Mouse (Mus musculus): ENCODE results near the gene Ppp1r9a. TPM values are rescaled to one million over a fixed set of nuclear protein-coding genes. Genes with fewer than 3 reads are reported as not detected.

The Ppp1r9a gene
- polyA plus RNA-seq, 1 experiment from 2014 or later = 38.9 TPM

- no peaks in the 10 kb centered on the region for H3K27me3 ChIP-seq (replicated peaks)
- H3K9ac ChIP-seq (replicated peaks) = no peak overlapping the region
- ATAC-seq (ENCODE audit: low FRiP score) = no peak
- H3K4me1 ChIP-seq = peaks cover 18% of the 10 kb centered on the region
- H3K36me3 ChIP-seq = no peaks in the 10 kb centered on the region
- WGBS = 57% methylated on average over 4 of the region's 4 CpGs
- H3K27ac ChIP-seq (replicated peaks) = no peak overlapping the region
- no peak overlapping the region for H3K4me3 ChIP-seq (replicated peaks)
- H3K9me3 ChIP-seq (replicated peaks) = no peaks in the 10 kb centered on the region
- H3K4me2 ChIP-seq = no peak overlapping the region
Measured at GRCm38 (mm10) chr6:5093516-5093915, 190.8 kb downstream of the Ppp1r9a start.

GRCm38 (mm10) chr6:5095365-5095973, 192.8 kb downstream of the Ppp1r9a start:
- H3K36me3 ChIP-seq = no peaks in the 10 kb centered on the region
- H3K9me3 ChIP-seq (replicated peaks) = no peaks in the 10 kb centered on the region
- H3K27me3 ChIP-seq (replicated peaks) = no peaks in the 10 kb centered on the region
- H3K4me3 ChIP-seq (replicated peaks) = no peak overlapping the region
- H3K4me2 ChIP-seq = no peak overlapping the region
- H3K9ac ChIP-seq (replicated peaks) = no peak overlapping the region
- peak; percentile 85 for ATAC-seq (ENCODE audit: low FRiP score)
- WGBS = 55% methylated on average over 9 of the region's 9 CpGs
- H3K27ac ChIP-seq (replicated peaks) = peak overlapping the region; percentile 37; the same call in 1 of the 2 replicates
- H3K4me1 ChIP-seq = peaks cover 18% of the 10 kb centered on the region

DNA sequence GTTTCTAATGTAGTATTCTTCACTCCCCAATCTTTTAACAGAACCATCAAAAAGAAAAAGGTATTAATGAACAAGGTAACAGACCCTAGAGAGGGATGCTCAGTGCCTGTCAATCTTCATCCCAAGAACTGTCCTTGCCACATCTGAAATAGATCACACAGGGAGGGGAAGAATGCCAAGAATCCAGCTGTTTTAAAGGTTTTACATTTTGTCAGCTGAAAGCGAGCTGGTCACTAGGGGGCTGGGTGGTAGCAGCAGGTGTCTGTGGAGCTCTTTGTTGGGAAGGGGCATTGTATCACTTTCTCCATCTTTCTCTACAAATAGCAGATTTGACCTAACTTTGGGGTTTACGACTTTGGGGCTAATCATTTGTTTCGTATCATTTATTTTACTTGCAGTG, 194.6 kb downstream of the Ppp1r9a start:
- Histone ChIP-seq H3K9ac (replicated peaks) (no peak overlapping the region), H3K4me1 (peaks cover 18% of the 10 kb centered on the region)
- no peak for ATAC-seq (ENCODE audit: low FRiP score)

DNA sequence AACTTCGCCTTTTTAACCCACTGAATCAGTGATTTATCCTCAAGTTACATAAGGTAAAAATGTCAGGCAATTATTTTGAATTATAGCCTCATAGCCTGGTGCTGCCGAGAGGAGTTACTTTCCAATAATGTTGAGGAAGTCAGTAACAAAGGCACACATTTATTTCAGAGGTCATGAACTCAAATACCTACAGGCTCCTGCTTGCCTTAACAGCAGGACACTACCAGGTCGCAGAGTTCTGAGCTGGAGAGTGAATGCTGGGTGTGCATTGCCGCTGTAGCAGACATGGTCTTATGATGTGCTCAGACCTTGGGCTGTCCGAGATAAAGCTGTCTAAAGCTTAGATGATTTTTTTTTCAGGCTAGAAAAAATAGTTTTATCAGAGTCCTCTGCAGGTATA, 196.6 kb downstream of the Ppp1r9a start:
- no peak overlapping the region for H3K4me2 ChIP-seq
- WGBS = 24% methylated on average over 5 of the region's 5 CpGs
- H3K4me3 ChIP-seq (replicated peaks) = no peak overlapping the region

More for the DNA sequence above, 194.6 kb downstream of the Ppp1r9a start:
- no peak overlapping the region for H3K4me2 ChIP-seq
- H3K4me3 ChIP-seq (replicated peaks) = no peak overlapping the region
- no peaks in the 10 kb centered on the region for H3K36me3 ChIP-seq
- H3K9me3 ChIP-seq (replicated peaks) = no peaks in the 10 kb centered on the region
- H3K27ac ChIP-seq (replicated peaks) = no peak overlapping the region
- WGBS = 34% methylated on average over 3 of the region's 3 CpGs
- no peaks in the 10 kb centered on the region for H3K27me3 ChIP-seq (replicated peaks)

GRCm38 (mm10) chr6:5099842-5100241, 197.1 kb downstream of the Ppp1r9a start:
- no peaks in the 10 kb centered on the region for H3K9me3 ChIP-seq (replicated peaks)
- peaks cover 12% of the 10 kb centered on the region for H3K4me1 ChIP-seq
- H3K27me3 ChIP-seq (replicated peaks) = no peaks in the 10 kb centered on the region
- H3K36me3 ChIP-seq = no peaks in the 10 kb centered on the region
- ATAC-seq (ENCODE audit: low FRiP score) = no peak
- no peak overlapping the region for H3K27ac ChIP-seq (replicated peaks)
- 55% methylated on average over 8 of the region's 8 CpGs for WGBS
- H3K9ac ChIP-seq (replicated peaks) = no peak overlapping the region
- H3K4me3 ChIP-seq (replicated peaks) = no peak overlapping the region
- H3K4me2 ChIP-seq = no peak overlapping the region

More for the DNA sequence above, 196.6 kb downstream of the Ppp1r9a start:
- Histone ChIP-seq H3K27me3 (replicated peaks) (no peaks in the 10 kb centered on the region), H3K9ac (replicated peaks) (no peak overlapping the region), H3K4me1 (peaks cover 14% of the 10 kb centered on the region), H3K27ac (replicated peaks) (no peak overlapping the region), H3K9me3 (replicated peaks) (no peaks in the 10 kb centered on the region), H3K36me3 (no peaks in the 10 kb centered on the region)
- no peak for ATAC-seq (ENCODE audit: low FRiP score)

DNA sequence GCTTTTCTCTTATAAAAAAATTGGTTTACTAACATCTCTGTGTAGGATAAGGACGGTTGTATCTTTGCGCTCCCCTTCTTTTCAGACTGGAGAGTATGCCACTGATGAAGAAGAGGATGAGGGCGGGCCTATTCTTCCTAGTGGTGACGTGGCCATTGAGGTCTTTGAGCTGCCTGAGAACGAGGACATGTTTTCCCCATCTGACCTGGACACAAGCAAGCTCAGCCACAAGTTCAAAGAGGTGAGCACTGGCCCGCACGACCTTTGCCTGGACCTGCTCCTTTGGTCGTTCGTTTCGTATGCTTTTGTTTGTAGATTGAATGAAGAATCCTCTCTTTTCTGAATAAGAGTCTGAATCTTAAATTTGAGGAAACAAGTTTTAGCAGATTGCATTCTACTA, 197.6 kb downstream of the Ppp1r9a start:
- 80% methylated on average over 10 of the region's 10 CpGs for WGBS
- H3K9ac ChIP-seq (replicated peaks) = no peak overlapping the region
- ATAC-seq (ENCODE audit: low FRiP score) = no peak
- peaks cover 9% of the 10 kb centered on the region; the same call in 1 of the 2 replicates for H3K4me1 ChIP-seq
- no peaks in the 10 kb centered on the region for H3K9me3 ChIP-seq (replicated peaks)
- H3K4me2 ChIP-seq = no peak overlapping the region
- no peak overlapping the region for H3K27ac ChIP-seq (replicated peaks)
- no peaks in the 10 kb centered on the region for H3K27me3 ChIP-seq (replicated peaks)
- H3K36me3 ChIP-seq = no peaks in the 10 kb centered on the region
- no peak overlapping the region for H3K4me3 ChIP-seq (replicated peaks)

DNA sequence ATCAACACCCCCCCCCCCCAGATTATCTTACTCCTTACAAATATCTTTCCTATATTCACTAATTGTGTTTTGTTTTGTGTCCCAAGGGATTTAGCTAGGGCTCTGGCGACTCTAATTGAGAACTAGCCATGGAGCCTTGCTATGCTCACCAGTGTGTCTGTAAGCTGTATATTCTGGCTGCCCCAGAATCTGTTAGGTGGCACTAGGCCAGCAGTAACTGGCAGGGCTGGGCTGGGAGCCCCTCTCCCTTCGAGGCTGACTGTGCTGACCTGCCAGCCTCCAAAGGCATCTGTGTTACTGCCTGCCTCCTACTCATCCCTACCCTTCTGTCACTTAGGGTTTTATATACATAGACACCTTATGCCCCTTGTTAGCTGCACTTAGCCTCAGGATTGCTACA, 200.0 kb downstream of the Ppp1r9a start:
- no peaks in the 10 kb centered on the region for H3K36me3 ChIP-seq
- no peak overlapping the region for H3K4me3 ChIP-seq (replicated peaks)
- ATAC-seq (ENCODE audit: low FRiP score) = peak; percentile 61; the same call in 1 of the 2 replicates
- WGBS = 12% methylated on average over 2 of the region's 2 CpGs
- H3K4me2 ChIP-seq = no peak overlapping the region
- H3K9ac ChIP-seq (replicated peaks) = no peak overlapping the region
- no peak overlapping the region for H3K27ac ChIP-seq (replicated peaks)
- no peaks in the 10 kb centered on the region for H3K4me1 ChIP-seq
- H3K9me3 ChIP-seq (replicated peaks) = no peaks in the 10 kb centered on the region
- no peaks in the 10 kb centered on the region for H3K27me3 ChIP-seq (replicated peaks)

DNA sequence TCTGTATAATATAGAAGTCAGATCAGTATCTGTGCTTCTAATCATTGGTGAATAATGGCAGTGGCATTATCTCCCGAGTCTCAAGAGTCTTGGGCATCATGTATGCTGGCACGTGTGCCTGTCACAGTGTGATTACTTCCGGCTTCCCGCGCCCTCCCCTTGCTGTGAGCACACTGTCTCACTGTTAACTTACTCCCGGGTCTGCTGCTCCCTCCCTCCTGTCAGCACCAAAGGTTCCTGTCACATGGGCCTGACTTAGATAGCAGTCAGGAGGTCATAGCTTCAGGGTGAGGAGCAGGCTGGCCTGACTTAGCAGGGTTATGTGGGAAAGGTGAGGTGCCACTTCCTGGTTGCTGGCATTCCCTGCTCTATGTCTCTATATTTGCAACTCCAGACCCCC, 201.1 kb downstream of the Ppp1r9a start:
- Histone ChIP-seq H3K4me3 (replicated peaks) (no peak overlapping the region), H3K4me2 (no peak overlapping the region), H3K27ac (replicated peaks) (no peak overlapping the region), H3K4me1 (0 out of 2 replicates have a peak, but pooled peaks cover under 1% of the 10 kb centered on the region), H3K9me3 (replicated peaks) (no peaks in the 10 kb centered on the region), H3K36me3 (no peaks in the 10 kb centered on the region), H3K27me3 (replicated peaks) (no peaks in the 10 kb centered on the region), H3K9ac (replicated peaks) (no peak overlapping the region)
- WGBS = 50% methylated on average over 6 of the region's 6 CpGs
- no peak for ATAC-seq (ENCODE audit: low FRiP score)

GRCm38 (mm10) chr6:5104238-5104637, 201.5 kb downstream of the Ppp1r9a start:
- WGBS = 83% methylated on average over 7 of the region's 7 CpGs
- ATAC-seq (ENCODE audit: low FRiP score) = no peak

GRCm38 (mm10) chr6:5108494-5108893, 205.8 kb downstream of the Ppp1r9a start:
- no peaks in the 10 kb centered on the region for H3K9me3 ChIP-seq (replicated peaks)
- no peak overlapping the region for H3K9ac ChIP-seq (replicated peaks)
- no peaks in the 10 kb centered on the region for H3K27me3 ChIP-seq (replicated peaks)
- WGBS = 37% methylated on average over 3 of the region's 3 CpGs
- H3K36me3 ChIP-seq = no peaks in the 10 kb centered on the region
- 0 out of 2 replicates have a peak overlapping the region, but pooled peaks have one; percentile 18 for H3K27ac ChIP-seq (replicated peaks)
- H3K4me2 ChIP-seq = no peak overlapping the region
- no peak for ATAC-seq (ENCODE audit: low FRiP score)
- peaks cover 11% of the 10 kb centered on the region for H3K4me1 ChIP-seq
- H3K4me3 ChIP-seq (replicated peaks) = no peak overlapping the region

More at GRCm38 (mm10) chr6:5104238-5104637, 201.5 kb downstream of the Ppp1r9a start:
- H3K9ac ChIP-seq (replicated peaks) = no peak overlapping the region
- H3K36me3 ChIP-seq = no peaks in the 10 kb centered on the region
- no peak overlapping the region for H3K4me2 ChIP-seq
- H3K9me3 ChIP-seq (replicated peaks) = no peaks in the 10 kb centered on the region
- H3K4me3 ChIP-seq (replicated peaks) = no peak overlapping the region
- peaks cover 4% of the 10 kb centered on the region; the same call in 1 of the 2 replicates for H3K4me1 ChIP-seq
- no peak overlapping the region for H3K27ac ChIP-seq (replicated peaks)
- no peaks in the 10 kb centered on the region for H3K27me3 ChIP-seq (replicated peaks)

- 5% methylated on average over 18 of the region's 18 CpGs for WGBS
- Histone ChIP-seq H3K27me3 (replicated peaks) (no peaks in the 10 kb centered on the region), H3K4me2 (peak overlapping the region; percentile 62), H3K9me3 (replicated peaks) (no peaks in the 10 kb centered on the region), H3K36me3 (peaks cover 2% of the 10 kb centered on the region; the same call in 1 of the 2 replicates), H3K27ac (replicated peaks) (peak overlapping the region; percentile 75), H3K4me3 (replicated peaks) (peak overlapping the region; percentile 37), H3K9ac (replicated peaks) (peak overlapping the region; percentile 34), H3K4me1 (peaks cover 11% of the 10 kb centered on the region)
- peak; percentile 99 for ATAC-seq (ENCODE audit: low FRiP score)
Measured at GRCm38 (mm10) chr6:5109925-5110714, 207.4 kb downstream of the Ppp1r9a start.

- Histone ChIP-seq H3K4me2 (no peak overlapping the region), H3K9ac (replicated peaks) (no peak overlapping the region), H3K4me3 (replicated peaks) (no peak overlapping the region), H3K27me3 (replicated peaks) (no peaks in the 10 kb centered on the region), H3K36me3 (peaks cover 4% of the 10 kb centered on the region), H3K4me1 (peaks cover 11% of the 10 kb centered on the region), H3K9me3 (replicated peaks) (no peaks in the 10 kb centered on the region), H3K27ac (replicated peaks) (no peak overlapping the region)
- no peak; the same call in 1 of the 2 replicates for ATAC-seq (ENCODE audit: low FRiP score)
- 10% methylated on average over 3 of the region's 3 CpGs for WGBS
Measured at GRCm38 (mm10) chr6:5110715-5111048, 208.0 kb downstream of the Ppp1r9a start.

Measured in neural tube, embryonic 15.5 days (tissue).